Mouse (Mus musculus) forebrain, embryonic 13.5 days (tissue): Measurements from ENCODE around the gene Cacng8. TPM values are rescaled to one million over a fixed set of nuclear protein-coding genes. Genes with fewer than 3 reads are reported as not detected.

Experiments
- ATAC-seq: fragments of 200-750 bp; cut with Nextera tagmentation; 2 replicates; pipeline ENCODE4 v1.8.0; 2017
- H3K27ac ChIP-seq: fragments of 300-500 bp; sonication (generic); 2 replicates; pipeline ENCODE4 v1.5.1; 2015; ENCODE audit warnings: inconsistent platforms, mild to moderate bottlenecking, moderate library complexity
- H3K27me3 ChIP-seq: fragments of 300-500 bp; sonication (generic); 2 replicates; pipeline ENCODE4 v1.6.1; 2015; ENCODE audit warnings: mild to moderate bottlenecking, inconsistent platforms
- H3K36me3 ChIP-seq: fragments of 300-500 bp; sonication (generic); 2 replicates; pipeline ENCODE4 v1.6.1; 2015; ENCODE audit warnings: mild to moderate bottlenecking, inconsistent platforms; ENCODE audit not compliant: poor library complexity, severe bottlenecking
- H3K4me1 ChIP-seq: fragments of 300-500 bp; sonication (generic); 2 replicates; pipeline ENCODE4 v1.6.1; 2015; ENCODE audit warnings: inconsistent platforms
- H3K4me2 ChIP-seq: fragments of 300-500 bp; sonication (generic); 2 replicates; pipeline ENCODE4 v1.6.1; 2015; ENCODE audit warnings: inconsistent platforms, mild to moderate bottlenecking, moderate library complexity
- H3K4me3 ChIP-seq: fragments of 300-500 bp; sonication (generic); 2 replicates; pipeline ENCODE4 v1.5.1; 2015; ENCODE audit warnings: mild to moderate bottlenecking, inconsistent platforms
- H3K9ac ChIP-seq: fragments of 300-500 bp; sonication (generic); 2 replicates; pipeline ENCODE4 v1.6.1; 2015; ENCODE audit warnings: mild to moderate bottlenecking, inconsistent platforms
- H3K9me3 ChIP-seq: fragments of 300-500 bp; sonication (generic); replicated peaks from 2 replicates; pipeline ENCODE4 v1.6.1; 2016; ENCODE audit warnings: inconsistent platforms
- WGBS: fragments of 180-500 bp; shearing (Covaris S2); methylation state at CpG from one replicate; pipeline ENCODE4 v1.1.7; 2015; 5-methylcytosine and 5-hydroxymethylcytosine counted together
- polyA plus RNA-seq: library from polyadenylated mRNA; unstranded; fragments of >200 nt; fragmentation: Nextera tagmentation; extraction: Ambion mirVana; gene quantifications from 2 replicates; pipeline ENCODE4 v1.2.1, GENCODE M21; 2015

The Cacng8 gene
- polyA plus RNA-seq, 1 experiment from 2014 or later = 12.6 TPM

DNA sequence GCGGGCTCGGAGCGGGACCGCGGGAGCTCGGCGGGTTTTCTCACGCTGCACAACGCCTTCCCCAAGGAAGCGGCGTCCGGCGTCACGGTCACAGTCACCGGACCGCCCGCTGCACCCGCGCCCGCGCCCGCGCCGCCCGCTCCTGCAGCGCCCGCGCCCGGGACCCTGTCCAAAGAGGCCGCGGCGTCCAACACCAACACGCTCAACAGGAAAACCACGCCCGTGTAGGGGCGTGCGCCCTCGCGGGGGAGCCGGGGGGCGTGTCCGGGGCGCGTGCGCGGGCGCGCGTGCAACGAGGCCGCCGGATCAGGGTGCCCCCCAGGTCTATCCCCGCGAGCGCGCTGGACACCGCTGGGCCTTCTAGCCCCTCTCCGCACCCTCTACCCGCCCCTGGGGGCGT lies 24.9 kb downstream of the Cacng8 start:
- Histone ChIP-seq H3K4me3 (peak overlapping the region; percentile 63), H3K9ac (peak overlapping the region; percentile 78), H3K9me3 (no peaks in the 10 kb centered on the region), H3K27me3 (peaks cover 47% of the 10 kb centered on the region), H3K27ac (no peak overlapping the region), H3K4me2 (peak overlapping the region; percentile 98), H3K36me3 (no peaks in the 10 kb centered on the region), H3K4me1 (peaks cover 25% of the 10 kb centered on the region)
- peak; percentile 8; the same call in 1 of the 2 replicates for ATAC-seq
- WGBS = 1% methylated on average over 25 of the region's 60 CpGs

GRCm38 (mm10) chr7:3419941-3420340 lies 29.5 kb downstream of the Cacng8 start:
- no peak for ATAC-seq
- H3K4me3 ChIP-seq = no peak overlapping the region
- H3K36me3 ChIP-seq = no peaks in the 10 kb centered on the region
- WGBS = 38% methylated on average over 6 of the region's 6 CpGs
- no peak overlapping the region for H3K9ac ChIP-seq
- peaks cover 54% of the 10 kb centered on the region for H3K27me3 ChIP-seq
- peaks cover 13% of the 10 kb centered on the region for H3K4me1 ChIP-seq
- no peak overlapping the region for H3K4me2 ChIP-seq
- no peaks in the 10 kb centered on the region for H3K9me3 ChIP-seq
- H3K27ac ChIP-seq = no peak overlapping the region

DNA sequence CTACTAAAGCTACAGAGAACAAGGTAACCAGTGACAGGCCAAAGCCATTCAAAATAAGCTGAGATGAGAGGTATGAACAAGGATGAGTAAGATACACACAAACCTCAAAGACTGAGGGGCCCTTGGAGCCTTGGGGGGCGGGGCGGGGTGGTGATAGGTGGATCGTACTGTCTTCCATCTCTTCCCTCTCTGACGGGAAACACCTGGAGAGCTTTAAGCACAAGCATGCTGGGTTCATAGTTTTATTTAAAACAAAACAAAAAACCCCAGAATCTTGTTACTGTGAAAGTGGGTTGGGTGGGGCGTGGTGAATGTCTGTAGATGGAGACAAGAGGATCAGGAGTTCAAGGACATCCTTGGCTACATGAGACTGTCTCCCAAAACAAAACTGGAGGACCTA lies 30.0 kb downstream of the Cacng8 start:
- Histone ChIP-seq H3K9ac (no peak overlapping the region), H3K4me3 (no peak overlapping the region), H3K36me3 (no peaks in the 10 kb centered on the region), H3K4me2 (no peak overlapping the region), H3K9me3 (no peaks in the 10 kb centered on the region), H3K4me1 (peaks cover 11% of the 10 kb centered on the region), H3K27me3 (peaks cover 59% of the 10 kb centered on the region), H3K27ac (no peak overlapping the region)
- no peak for ATAC-seq
- 64% methylated on average over 5 of the region's 5 CpGs for WGBS

DNA sequence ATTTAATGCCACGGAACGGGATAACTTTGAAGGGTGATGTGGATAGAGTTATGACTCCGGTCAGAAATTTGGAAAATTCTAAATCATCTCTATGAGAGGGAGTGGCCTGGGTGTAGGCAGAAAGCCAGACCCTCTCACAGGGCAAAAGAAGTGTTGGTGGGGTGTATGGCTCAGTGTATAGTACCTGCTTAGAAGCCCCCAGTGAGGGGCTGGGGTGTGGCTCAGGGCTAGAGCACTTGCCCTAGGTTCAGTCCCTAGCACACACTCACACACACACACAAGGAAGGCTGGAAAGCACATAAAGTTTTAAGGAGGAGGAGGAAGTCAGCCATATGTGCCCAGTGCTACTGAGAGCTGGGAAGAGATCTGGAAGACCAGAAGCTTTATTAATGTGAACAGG lies 30.8 kb downstream of the Cacng8 start:
- peaks cover 8% of the 10 kb centered on the region; the same call in 1 of the 2 replicates for H3K4me1 ChIP-seq
- H3K9ac ChIP-seq = no peak overlapping the region
- H3K4me3 ChIP-seq = no peak overlapping the region
- H3K27ac ChIP-seq = no peak overlapping the region
- no peaks in the 10 kb centered on the region for H3K9me3 ChIP-seq
- WGBS = 89% methylated on average over 3 of the region's 3 CpGs
- no peaks in the 10 kb centered on the region for H3K36me3 ChIP-seq
- peaks cover 55% of the 10 kb centered on the region for H3K27me3 ChIP-seq
- no peak overlapping the region for H3K4me2 ChIP-seq
- ATAC-seq = no peak

DNA sequence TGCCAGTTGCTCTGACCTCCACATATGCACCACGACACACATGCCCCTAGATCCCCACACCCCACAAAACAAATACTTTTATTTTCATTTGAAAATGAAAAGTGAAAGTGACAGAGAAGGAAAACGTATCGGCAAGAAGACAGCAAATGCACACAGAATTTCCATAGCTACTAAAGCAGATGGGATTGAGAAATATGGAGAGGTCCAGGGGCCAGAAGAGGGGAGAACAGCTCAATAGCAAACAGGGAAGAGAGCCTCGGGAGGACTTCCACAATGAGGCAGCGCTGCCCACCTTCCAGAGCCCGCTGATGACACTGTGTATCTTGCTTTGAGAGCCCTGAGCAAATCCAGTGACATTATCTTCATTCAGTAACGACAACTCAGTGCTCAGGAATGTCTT lies 31.6 kb downstream of the Cacng8 start:
- Histone ChIP-seq H3K27ac (no peak overlapping the region), H3K9ac (no peak overlapping the region), H3K9me3 (no peaks in the 10 kb centered on the region), H3K4me3 (no peak overlapping the region), H3K4me2 (no peak overlapping the region), H3K27me3 (peaks cover 47% of the 10 kb centered on the region), H3K36me3 (no peaks in the 10 kb centered on the region), H3K4me1 (peaks cover 8% of the 10 kb centered on the region; the same call in 1 of the 2 replicates)
- no peak for ATAC-seq
- WGBS = 61% methylated on average over 7 of the region's 7 CpGs

- 2% methylated on average over 30 of the region's 30 CpGs for WGBS
- H3K4me2 ChIP-seq = peak overlapping the region; percentile 59
- H3K4me1 ChIP-seq = peaks cover 8% of the 10 kb centered on the region; the same call in 1 of the 2 replicates
- H3K4me3 ChIP-seq = peak overlapping the region; percentile 28
- no peaks in the 10 kb centered on the region for H3K36me3 ChIP-seq
- peaks cover 39% of the 10 kb centered on the region for H3K27me3 ChIP-seq
- peak; percentile 52 for ATAC-seq
- no peaks in the 10 kb centered on the region for H3K9me3 ChIP-seq
- H3K9ac ChIP-seq = peak overlapping the region; percentile 45
- no peak overlapping the region for H3K27ac ChIP-seq
These were observed 32.9 kb downstream of the Cacng8 start for GRCm38 (mm10) chr7:3423430-3423829.

DNA sequence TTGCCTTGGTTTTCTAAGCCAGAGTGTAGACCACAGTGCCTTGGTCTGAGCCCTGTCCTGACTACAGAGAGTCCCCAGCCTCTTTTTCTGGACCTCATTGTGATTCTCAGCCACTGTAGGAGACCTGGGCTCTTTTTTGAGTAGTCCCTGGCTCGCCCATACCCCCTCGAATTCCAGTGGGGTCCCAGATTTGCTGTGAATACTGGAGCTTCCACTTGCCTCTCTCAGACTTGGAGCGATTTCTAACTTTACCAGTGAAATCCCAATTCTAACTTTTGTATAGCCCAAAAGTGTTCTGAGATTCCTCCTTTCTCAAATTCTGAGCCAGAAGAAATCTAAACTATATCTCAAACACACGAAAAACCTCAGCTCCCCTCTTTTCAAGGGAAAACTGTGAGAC lies 33.4 kb downstream of the Cacng8 start, which contains the start of gene Cacng6:
Gene Cacng6 (plus strand): TSS at position 301 of the 400 bp plus-strand sequence.
- WGBS = 33% methylated on average over 4 of the region's 4 CpGs
- Histone ChIP-seq H3K36me3 (no peaks in the 10 kb centered on the region), H3K4me3 (peak within 1 kb of the TSS; percentile 28), H3K27me3 (peaks cover 39% of the 10 kb centered on the region), H3K4me2 (peak within 1 kb of the TSS; percentile 59), H3K27ac (no peak within 1 kb of the TSS), H3K9me3 (no peaks in the 10 kb centered on the region), H3K9ac (peak within 1 kb of the TSS; percentile 45), H3K4me1 (peaks cover 8% of the 10 kb centered on the region; the same call in 1 of the 2 replicates)
- 0 out of 2 replicates have a peak, but pooled peaks have one; percentile 9 for ATAC-seq

DNA sequence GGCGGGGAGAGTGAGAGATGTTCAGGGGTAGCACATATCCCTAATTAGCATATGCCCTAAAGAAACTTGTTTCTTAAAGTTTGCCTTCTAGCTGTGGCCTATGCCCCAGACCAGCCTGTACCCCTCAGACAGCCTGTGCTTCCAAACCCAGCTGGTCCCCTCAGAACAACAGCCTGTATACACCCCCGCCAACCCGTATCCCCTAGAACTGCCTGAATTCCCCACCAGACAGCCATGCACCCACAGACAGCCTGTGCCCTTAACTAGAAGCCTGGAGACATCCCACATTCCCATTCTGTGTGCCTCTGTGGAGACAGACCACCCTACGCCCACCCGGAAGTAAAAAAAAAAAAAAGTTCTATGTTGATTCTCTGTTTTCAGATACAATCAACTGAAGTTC lies 34.7 kb downstream of the Cacng8 start:
- Histone ChIP-seq H3K4me1 (peaks cover 8% of the 10 kb centered on the region; the same call in 1 of the 2 replicates), H3K27ac (no peak overlapping the region), H3K27me3 (peaks cover 39% of the 10 kb centered on the region), H3K36me3 (no peaks in the 10 kb centered on the region), H3K4me2 (no peak overlapping the region), H3K9ac (no peak overlapping the region), H3K4me3 (no peak overlapping the region), H3K9me3 (no peaks in the 10 kb centered on the region)
- ATAC-seq = no peak
- 82% methylated on average over 5 of the region's 5 CpGs for WGBS

- 82% methylated on average over 6 of the region's 6 CpGs for WGBS
- ATAC-seq = no peak
- no peak overlapping the region for H3K9ac ChIP-seq
These were observed 39.7 kb downstream of the Cacng8 start for GRCm38 (mm10) chr7:3430161-3430560.

DNA sequence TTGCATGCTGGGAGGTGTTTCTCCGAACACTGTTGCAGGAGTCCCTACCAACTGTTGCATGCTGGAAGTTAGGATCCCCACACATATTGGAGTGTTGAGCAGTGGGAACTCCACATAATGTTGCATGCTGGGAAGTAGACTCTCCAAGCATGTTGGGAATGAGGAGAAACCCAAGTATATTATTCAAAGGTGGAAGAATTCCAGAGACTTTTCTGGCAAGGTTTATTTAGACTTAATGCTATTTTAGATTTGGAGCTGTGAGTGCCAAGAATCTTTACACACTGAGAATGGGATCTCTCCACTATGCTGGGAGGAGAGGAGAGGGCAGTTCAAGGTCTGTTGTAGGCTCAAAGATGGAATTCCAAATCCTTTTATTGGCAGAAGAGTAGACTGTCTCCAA lies 41.6 kb downstream of the Cacng8 start:
- H3K4me1 ChIP-seq = no peaks in the 10 kb centered on the region
- H3K4me2 ChIP-seq = no peak overlapping the region
- no peak for ATAC-seq
- no peak overlapping the region for H3K4me3 ChIP-seq
- no peak overlapping the region for H3K9ac ChIP-seq
- no peaks in the 10 kb centered on the region for H3K36me3 ChIP-seq
- H3K27ac ChIP-seq = no peak overlapping the region
- H3K27me3 ChIP-seq = no peaks in the 10 kb centered on the region
- H3K9me3 ChIP-seq = no peaks in the 10 kb centered on the region
- 82% methylated on average over 1 of the region's 1 CpGs for WGBS

More at GRCm38 (mm10) chr7:3430161-3430560, 39.7 kb downstream of the Cacng8 start:
- Histone ChIP-seq H3K4me3 (no peak overlapping the region), H3K27me3 (peaks cover 4% of the 10 kb centered on the region), H3K4me2 (no peak overlapping the region), H3K9me3 (no peaks in the 10 kb centered on the region), H3K4me1 (no peaks in the 10 kb centered on the region), H3K27ac (no peak overlapping the region), H3K36me3 (no peaks in the 10 kb centered on the region)

GRCm38 (mm10) chr7:3437941-3438340 lies 47.5 kb downstream of the Cacng8 start:
- ATAC-seq = no peak
- H3K9me3 ChIP-seq = no peaks in the 10 kb centered on the region
- H3K4me3 ChIP-seq = no peak overlapping the region
- no peak overlapping the region for H3K27ac ChIP-seq
- 43% methylated on average over 5 of the region's 5 CpGs for WGBS
- H3K9ac ChIP-seq = no peak overlapping the region
- no peak overlapping the region for H3K4me2 ChIP-seq
- no peaks in the 10 kb centered on the region for H3K27me3 ChIP-seq
- H3K36me3 ChIP-seq = no peaks in the 10 kb centered on the region
- H3K4me1 ChIP-seq = 0 out of 2 replicates have a peak, but pooled peaks cover 3% of the 10 kb centered on the region

DNA sequence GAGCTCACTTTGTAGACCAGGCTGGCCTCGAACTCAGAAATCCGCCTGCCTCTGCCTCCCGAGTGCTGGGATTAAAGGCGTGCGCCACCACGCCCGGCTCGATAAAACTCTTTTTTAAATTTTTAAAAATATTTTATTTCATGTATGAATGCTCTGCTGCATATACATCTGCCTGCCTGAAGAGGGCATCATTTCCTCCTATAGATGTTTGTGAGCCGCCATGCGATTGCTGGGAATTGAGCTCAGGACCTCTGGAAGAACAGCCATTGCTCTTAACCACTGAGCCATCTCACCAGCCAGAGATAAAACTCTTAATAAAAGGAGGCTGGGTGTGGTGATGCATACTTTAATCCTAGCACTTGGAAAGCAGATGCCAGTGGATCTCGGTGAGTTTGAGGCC lies 49.5 kb downstream of the Cacng8 start:
- 91% methylated on average over 11 of the region's 11 CpGs for WGBS
- 0 out of 2 replicates have a peak, but pooled peaks cover 3% of the 10 kb centered on the region for H3K4me1 ChIP-seq

GRCm38 (mm10) chr7:3440526-3440925 lies 50.0 kb downstream of the Cacng8 start:
- H3K27me3 ChIP-seq = no peaks in the 10 kb centered on the region

More for the DNA sequence above, 49.5 kb downstream of the Cacng8 start:
- H3K27me3 ChIP-seq = no peaks in the 10 kb centered on the region
- no peak overlapping the region for H3K27ac ChIP-seq
- H3K9me3 ChIP-seq = no peaks in the 10 kb centered on the region
- H3K36me3 ChIP-seq = no peaks in the 10 kb centered on the region
- H3K4me3 ChIP-seq = no peak overlapping the region
- no peak overlapping the region for H3K4me2 ChIP-seq
- no peak overlapping the region for H3K9ac ChIP-seq
- ATAC-seq = no peak

More at GRCm38 (mm10) chr7:3440526-3440925, 50.0 kb downstream of the Cacng8 start:
- no peaks in the 10 kb centered on the region for H3K9me3 ChIP-seq
- no peak overlapping the region for H3K27ac ChIP-seq
- no peaks in the 10 kb centered on the region for H3K36me3 ChIP-seq
- ATAC-seq = no peak
- 0 out of 2 replicates have a peak, but pooled peaks cover 3% of the 10 kb centered on the region for H3K4me1 ChIP-seq
- WGBS = 67% methylated on average over 8 of the region's 8 CpGs
- H3K4me2 ChIP-seq = no peak overlapping the region
- H3K4me3 ChIP-seq = no peak overlapping the region
- no peak overlapping the region for H3K9ac ChIP-seq
